Mouse (Mus musculus) spleen, postnatal 14 days (tissue): ENCODE data around the gene Ank2.

Experiments used
- DNase-seq, 2 experiments: peaks; one replicate each; pipeline ENCODE4 v3.0.0; 2021 to 2022; ENCODE audit warnings: low spot score in 2 of 2

Ank2 gene

DNA sequence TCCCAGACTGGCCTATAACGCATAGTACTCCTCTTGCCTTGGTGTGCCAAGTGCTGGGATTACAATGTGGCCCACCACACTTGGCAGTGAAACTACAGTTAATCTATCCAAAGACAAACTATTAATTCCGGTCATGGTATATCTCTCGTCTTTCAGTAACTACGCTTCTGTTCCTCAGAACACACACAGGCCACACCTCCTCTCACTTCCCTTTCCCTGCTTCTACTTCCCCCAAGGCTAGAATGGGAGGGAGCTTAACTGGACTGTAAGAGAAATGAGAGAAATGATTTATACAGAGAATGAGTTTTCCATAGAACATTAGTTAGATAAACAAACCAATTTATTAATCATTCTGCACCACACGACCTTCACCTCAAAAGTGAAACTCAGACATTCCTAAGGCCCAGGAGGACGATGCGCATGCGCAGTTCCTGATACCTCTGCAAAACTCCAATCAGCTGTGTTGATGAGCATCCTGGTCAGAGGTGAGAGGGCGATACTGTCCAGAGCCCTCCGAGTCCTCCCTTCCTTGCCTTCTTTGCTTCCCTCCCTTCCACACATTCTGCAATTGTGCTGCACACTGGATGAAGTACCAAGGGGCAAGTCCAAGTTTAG lies 206.2 kb downstream of the Ank2 start:
- DNase-seq, result no peak

DNA sequence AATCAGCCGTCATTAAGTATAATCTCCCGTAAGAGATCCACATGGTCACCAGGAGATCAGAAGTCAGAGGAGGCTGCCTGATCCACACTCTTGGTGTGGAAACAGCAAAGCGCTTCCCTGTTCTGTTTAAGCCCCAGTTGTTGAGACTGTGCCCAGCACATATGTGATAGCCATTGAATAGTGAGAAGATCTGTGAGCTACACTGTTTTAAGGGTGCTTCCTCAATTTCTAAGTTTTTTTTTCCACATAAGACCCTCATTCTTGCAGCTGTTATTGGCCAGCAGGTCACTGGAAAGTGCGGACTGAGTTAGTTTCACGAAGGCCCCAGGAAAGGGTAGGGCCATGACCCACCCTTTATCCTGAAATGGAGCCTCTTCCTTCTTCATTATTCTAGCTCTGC lies 216.9 kb downstream of the Ank2 start:
- no peak for DNase-seq

DNA sequence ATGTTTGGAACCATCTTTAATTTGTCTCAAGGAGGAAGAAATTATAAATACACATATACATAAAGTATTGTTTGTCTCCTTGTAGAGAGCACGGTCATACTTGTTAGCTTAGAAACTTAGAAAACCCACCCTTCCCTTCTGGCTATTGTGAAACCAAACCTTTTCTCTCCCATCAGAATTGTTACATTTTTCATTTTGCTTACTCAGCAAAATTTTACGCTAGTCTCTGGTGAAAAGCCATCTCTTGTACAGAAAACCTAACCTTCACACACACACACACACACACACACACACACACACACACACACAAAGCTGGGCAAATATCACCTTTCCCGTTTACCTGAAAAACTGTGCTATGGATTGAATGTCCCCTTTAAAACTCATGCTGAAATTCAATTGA lies 217.8 kb downstream of the Ank2 start:
- no peak for DNase-seq

DNA sequence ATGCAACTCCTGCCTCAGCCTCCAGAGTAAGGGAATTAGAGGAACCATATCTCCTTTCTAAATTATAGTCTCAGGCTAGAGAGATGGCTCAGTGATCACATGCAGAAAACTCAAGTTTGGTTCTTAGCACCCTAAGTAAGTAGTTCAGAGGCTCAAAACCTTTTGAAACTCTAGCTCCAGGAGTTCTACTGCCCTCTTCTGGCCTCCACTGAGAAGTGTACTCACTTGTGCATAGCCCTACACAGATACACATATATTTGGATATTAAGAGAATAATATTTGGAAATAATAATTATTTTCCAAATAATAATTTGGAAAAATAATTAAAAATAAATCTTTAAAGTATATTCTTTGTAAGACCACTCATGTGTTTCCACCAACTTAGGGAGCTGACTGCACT lies 218.8 kb downstream of the Ank2 start:
- no peak for DNase-seq

DNA sequence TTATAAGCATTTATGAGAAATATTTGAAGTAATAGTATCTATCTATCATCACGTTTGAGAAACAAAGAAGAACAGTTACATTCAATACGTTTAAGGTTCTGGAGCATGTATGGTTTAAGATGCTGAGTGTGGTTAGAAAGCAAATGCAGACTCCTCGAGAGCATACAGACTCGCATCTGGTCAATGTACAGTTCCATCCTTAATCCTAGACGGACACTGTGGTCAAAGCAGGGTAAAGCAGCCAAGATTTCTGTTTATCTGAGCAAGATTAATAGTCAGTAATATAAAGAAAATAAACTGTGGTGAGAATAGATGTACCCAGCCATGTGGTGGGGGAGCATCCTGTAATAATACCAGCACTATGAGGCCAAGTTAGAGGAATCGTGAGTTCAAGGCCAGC lies 223.2 kb downstream of the Ank2 start:
- DNase-seq, result no peak

DNA sequence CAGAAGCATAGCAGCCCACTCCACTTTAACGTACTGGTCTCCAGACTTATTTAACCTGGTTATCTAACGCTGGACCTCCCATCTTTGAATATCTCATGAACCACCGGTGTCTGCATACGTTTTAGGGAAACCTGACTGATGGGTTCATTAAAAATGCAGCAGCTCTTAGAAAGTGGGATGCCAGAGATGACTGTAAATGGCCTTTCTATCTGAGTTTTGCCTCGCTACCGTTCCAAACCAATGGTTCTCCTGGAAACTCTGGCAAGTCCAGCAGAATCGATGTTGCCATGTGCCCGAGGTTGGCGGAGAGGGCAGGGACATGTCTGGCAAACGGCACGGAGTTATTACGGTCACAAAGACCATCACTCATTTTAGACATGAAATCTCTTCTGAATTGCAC lies 226.3 kb downstream of the Ank2 start:
- DNase-seq, result no peak

DNA sequence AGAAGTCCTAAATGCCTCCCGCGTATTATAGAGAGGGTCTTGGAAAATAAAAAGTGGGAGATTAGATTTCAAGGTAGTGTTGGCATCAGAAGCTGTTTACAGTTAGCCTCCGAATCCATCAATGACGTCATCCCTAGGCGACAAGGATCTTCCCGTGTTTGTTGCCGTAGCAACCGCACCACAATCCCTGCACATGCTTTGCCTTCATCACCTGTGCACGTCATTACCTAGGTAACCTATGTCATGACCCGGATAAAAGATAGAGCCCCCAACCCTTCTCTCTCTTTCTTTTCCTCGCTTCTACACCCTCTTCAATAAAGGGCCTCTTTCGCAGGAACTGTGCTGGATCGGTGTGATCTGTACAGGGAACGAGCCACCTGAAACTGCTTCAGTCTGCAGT lies 229.5 kb downstream of the Ank2 start:
- DNase-seq, result no peak

DNA sequence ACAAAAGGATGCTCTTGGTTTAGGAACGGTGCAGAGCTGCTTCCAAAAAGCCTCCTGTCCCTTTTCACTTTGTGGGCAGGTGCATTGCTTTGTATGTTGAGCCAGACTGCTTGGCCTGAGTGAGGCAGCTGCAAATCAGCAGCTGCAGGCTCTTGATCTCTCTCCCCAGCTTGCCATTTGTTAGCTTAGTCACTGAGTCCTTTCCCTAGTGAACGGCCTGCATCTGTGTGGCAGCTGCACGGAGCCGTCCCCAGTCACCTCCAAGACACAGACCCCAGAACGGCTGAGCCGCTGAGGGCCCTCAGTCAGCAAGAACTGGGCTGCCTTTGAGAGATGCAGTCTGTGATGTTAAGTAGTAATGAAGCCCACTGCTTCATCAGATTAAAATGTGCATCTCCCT lies 231.3 kb downstream of the Ank2 start:
- DNase-seq, result no peak

DNA sequence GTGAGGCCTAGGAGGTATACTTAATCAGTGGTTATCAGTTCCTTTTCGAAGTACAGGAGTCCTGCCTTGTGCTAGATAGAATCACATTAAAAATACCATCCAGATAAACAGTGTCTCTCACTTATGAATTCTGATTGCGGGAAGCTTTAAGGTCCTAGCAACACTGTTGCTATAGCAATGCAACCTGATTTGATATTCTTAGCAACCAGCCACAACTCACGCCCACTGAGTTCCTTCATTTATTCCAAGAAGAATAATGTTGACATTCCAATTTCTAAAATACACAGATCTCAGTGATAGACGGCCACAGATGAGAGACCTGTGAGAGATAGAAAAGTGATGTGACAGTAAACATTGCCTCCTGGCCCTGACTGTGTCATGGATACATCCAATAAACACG lies 233.4 kb downstream of the Ank2 start:
- DNase-seq, result no peak

DNA sequence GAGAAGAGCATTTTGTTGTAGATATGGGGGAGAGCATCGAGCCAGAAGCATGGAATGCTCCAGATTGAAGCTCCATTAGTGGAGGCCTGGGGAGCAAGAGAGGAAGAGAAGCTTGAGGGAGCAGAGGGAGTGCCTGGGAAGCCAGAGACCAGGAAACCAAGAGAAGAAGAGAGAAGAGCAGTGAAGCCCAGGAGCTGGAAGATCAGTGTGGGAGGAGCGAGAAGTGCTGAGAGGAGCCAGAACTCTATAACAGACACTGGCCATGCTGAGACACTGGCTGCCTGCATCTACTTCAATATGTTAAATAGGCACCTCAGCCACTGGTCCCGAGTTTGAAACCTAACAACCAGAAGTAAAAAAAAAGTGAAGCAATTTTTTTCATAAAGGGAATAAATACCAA lies 234.0 kb downstream of the Ank2 start:
- DNase-seq, result no peak

DNA sequence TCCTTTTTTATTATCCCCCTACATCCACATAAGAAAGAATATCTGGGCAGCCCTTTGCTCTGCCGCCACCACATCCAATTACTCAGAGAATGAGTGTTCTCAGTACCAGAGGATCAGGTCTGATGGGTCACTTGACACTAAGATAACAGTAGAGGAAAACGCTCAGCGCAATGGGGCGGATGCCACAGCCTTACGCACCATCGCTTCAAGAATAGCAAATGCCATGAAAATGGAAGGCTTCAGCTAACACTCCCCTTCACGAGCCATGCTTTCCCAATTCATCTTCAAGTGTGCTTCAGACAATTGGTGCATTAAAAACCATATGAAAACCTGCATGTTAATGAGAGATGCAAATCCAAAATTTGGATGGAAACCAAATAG lies 238.4 kb downstream of the Ank2 start:
- DNase-seq, result no peak

DNA sequence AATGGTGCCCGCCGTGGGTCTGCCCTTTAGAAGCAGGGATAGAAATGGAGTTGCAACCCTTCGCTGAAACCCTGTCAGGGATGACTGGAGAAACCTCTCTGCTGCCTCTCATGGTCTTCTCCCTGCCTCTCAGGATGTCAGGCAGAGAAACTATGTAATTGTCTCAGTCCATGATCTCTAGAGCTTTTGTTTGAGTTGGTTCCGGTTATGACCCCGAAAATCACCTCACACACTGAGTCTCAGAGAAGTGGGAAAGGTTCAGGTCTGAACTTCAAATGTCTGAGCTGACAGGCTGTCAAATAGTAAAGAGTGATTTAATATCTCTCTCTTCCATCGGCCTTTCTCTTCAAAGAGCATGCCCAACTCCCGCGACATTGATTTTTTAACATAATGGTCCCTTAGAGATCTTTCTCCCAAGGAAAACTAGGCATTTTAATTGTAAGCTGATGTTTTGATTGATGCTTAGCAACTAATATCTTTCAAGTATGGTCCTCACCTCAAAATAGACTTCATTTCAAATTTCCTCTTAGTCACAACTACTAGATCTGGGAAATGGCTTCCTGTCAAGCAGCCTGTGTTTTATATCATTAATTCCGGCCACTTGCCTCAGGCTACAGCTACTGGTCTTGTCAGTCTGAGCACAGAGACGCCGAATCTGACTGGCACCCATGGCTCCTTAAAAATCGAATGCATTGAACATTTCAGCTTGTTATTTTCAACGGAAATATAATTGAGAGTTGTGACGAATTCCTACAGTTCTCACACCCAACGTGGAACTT lies 239.0 kb downstream of the Ank2 start:
- DNase-seq, result no peak

DNA sequence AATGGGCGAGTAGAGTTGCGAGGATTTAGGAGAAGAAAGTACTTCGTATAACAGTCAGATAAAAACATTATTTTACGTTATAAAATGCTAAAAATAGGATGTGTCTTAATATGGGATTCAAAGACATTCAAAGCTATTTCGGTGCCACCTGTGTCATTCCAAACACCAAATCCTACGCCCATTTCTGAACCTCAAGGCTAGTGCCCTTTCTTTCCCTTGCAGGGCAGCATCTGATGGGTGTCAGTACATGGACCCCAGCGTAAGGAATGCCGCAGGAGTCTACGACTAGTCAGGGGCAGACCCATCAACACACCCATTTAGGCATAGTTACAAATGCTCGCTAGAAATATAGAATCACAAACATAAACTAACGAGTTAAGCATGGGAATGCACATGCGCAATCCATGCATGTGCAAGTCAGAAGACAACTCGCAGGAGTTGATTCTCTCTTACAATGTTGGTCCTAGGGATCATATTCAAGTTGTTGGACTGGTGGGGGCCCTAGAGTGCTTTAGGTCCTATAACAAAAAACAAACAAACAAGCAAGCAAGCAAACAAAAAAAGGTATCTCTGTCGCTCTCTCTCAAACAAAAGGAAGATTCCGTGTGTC lies 240.6 kb downstream of the Ank2 start:
- no peak for DNase-seq

DNA sequence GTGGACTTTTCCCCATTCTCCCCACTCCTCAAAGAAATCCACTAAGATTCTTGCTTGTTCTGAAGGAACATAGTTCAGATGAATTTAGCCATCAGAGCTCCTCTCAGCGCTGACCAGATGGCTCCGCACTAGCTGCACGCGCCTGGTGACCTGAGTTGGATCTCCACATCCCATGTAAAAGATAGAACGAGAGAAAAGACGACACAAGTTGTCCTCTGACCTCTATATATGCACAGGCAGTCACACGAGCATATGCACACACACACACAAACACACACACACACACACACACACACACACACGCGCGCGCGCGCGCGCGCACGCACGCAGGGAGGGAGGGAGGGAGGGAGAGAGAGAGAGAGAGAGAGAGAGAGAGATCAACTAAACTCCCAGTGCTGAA lies 241.2 kb downstream of the Ank2 start:
- DNase-seq, result no peak

DNA sequence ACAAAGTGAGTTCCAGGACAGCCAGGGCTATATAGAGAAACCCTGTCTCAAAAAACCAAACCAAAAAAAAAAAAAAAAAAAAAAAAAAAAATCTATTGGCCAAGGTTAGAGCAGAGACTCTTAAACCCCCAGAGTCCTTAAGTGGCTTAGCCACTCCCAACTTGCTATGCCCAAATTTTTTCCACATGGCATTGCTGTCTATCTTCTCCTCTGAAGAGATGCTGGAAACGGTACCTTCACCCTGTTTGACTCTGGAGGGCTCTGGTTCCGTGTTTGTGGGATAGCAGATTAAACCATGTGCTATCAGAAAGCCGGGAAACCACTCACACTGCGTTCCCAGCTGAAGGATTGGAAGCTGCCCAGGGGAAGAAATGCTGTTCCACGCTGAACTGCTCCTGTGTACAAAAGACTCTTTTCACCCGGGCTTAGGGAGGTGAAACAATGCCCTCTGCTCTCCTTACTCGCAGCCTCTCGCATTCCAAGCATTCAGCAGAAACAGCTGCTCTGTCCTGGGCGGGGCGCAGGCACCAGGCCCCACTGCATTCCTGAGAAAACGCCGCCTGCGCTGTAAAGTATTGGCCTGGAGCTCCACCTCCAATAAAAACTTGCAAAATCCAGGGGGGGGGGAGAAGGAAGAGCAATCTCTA lies 241.7 kb downstream of the Ank2 start:
- DNase-seq, result no peak

DNA sequence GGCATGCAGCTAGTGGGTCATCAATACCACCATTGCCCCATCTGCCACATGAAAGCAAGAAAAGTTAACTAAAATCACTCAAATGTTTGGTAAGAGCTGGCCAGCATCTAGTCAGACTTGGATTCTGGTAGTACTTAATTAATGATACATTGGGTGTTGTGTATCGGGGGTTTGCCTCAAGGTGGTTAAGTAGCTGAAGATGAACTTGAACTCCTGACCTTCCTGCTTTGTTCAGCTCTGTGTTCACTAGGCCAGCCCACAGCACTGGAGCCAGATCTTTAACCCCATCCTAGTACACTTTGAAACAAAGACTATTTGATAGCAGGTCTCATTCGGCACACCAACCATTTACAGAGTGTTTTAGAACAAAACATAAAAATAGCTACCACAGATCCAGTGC lies 242.5 kb downstream of the Ank2 start:
- no peak for DNase-seq

DNA sequence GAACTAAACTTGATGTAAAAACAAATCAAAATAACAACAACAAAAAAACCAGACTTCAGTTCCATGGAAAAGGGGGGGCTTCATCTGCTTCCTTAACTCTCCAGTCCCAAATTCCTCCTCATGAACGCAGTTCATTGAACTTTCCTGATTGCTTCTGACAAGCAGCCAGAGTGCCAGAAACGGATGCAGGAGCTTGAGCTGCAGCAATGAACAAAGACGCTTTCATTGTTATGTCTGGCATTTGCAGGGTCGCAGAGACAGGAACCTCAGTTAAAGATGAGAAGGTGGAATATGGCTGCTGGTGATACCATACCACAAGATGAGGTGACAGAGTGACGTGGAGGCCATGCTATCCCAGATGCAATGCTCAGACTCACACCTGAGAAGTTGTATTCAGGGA lies 248.2 kb downstream of the Ank2 start:
- no peak for DNase-seq

DNA sequence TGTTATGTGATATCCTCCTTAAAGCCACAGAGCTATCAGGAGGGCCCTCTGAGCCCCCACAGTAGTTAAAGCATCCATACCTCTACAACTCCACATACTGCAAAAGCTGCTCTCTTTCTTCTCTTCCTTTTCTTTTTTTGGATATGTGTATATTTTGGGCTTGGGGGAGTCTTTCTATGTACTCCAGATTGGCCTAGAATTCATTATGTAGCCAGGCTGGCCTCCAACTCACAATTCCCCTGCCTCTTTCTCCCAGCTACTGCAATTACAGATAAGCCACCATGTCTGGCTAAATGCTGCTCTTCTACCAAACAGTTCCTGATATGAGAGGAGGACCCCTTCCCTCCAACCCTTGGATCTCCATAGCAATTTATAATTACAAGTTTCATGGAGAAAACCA lies 250.5 kb downstream of the Ank2 start:
- DNase-seq, result no peak

DNA sequence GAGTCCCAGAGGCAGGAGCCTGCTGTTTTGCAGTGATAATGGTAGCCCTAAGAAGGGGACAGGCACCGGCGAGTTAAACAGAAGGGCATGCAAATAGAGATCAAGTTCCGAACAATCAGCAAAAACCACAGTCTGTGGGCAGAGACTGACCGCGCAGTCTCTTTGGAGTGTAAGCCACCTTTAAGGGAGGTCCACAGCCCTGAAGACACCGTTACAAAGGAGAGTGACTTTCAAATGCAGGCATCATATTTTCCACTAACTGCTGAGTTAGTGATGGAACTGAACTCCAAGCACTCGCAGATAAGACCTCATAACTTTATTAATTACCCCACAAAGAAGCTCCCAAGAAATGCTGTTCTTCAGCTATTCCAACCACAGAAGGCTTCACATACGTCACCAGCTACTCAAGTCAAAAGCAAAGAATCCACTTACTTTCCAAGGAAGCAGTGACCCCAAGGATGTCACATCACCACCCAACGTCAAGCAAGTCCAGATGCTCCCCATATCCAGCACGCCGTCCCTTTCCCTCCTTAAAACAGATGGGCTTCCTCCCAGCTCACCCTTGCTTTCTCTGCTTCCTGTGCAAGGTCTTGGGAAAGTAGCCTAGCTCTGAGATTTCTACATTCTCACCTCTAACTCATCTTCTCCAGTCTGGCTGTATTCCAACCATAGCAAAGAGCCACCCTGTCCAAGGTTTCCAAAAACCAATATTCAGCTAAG lies 252.0 kb downstream of the Ank2 start:
- DNase-seq, result no peak

DNA sequence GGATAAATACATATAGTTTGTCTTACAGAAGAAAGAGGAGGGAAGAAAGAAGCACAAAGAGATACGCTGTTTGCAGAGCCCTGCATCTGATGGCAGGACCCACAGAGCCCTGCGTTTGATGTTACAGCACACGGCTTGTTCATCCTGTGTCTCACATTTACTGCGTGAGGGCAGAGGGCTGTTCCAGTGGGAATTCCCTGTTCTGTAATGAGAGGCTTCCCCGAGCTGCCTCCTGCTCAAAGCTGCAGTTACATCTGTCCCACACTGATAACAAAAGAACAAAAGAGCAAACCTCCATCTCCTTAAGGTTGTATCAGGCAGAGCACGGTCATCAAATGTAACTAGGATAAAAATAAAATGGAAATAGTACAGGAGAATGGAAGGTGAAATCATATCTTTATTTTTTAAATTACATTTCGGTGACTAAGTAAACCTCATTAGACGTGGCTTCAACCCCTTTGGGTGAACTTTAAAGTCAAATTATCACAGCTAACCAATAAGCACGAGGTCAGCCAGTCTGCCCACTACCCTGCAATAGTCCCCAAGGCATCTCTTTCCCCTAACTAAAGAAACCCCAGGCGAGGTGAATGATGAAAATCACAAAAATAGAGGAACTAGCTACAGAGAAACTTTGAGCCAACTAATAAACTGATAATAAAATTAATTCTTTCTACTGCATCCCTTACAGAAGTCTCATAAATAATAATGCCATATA lies 255.1 kb downstream of the Ank2 start:
- no peak for DNase-seq

DNA sequence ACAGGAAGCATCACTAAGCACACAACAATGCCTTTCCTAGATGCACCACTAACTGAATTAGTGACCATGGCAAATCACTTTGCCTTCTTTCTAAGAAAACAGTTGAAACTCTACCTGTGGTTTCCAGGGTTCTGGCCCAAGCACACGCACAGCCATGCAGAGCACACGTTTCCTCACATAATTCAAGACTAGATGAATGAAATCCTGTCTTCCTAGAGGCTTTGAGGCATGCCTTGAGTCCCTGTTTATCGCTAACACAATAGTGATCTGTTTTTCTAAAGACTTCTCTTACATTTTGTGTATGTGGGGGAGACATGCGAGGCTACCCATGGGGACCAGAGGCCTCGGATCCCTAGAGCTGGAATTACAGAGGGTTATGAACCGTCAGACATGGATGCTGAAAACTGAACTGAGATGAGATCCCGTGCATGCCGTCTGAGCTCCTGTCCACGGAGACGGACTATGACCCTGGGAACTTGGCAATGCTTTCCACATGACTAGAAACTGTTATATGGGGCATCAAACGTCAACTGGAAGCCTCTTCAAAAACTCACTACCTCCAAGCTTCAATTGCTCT lies 256.8 kb downstream of the Ank2 start:
- DNase-seq, result no peak
